Mouse (Mus musculus): ENCODE results near the gene Coa3.

GRCm38 (mm10) chr11:101247521-101248030 is 31.3 kb downstream of the Coa3 start:
- TF ChIP-seq MAFK (IDR thresholded peaks at IDR 0.05; ENCODE audit: borderline replicate concordance, low read depth, low read length) (no peak), MEF2A (IDR thresholded peaks at IDR 0.05; ENCODE audit: extremely low read depth, insufficient replicate concordance, low read depth, low read length, poor library complexity, severe bottlenecking) (no peak), POLR2AphosphoS5 (IDR thresholded peaks at IDR 0.05; ENCODE audit: borderline replicate concordance, low read depth, low read length) (no peak), CHD2 (IDR thresholded peaks at IDR 0.05; ENCODE audit: low read length) (no peak), EP300 (IDR thresholded peaks at IDR 0.05; ENCODE audit: low read depth in 1 of 2, low read length in 2 of 2) (no peak), CTCF (IDR thresholded peaks at IDR 0.05 in 2 of 3, conservative IDR thresholded peaks at IDR 0.05 in 1 of 3; ENCODE audit: control insufficient read depth in 1 of 3, insufficient read depth in 1 of 3, low read depth in 2 of 3, low read length in 3 of 3, poor library complexity in 1 of 3, severe bottlenecking in 1 of 3) (no peak)

All from MEL (cell line).